Mouse (Mus musculus) layer of hippocampus, postnatal 25 days (tissue): ENCODE data around the gene Col25a1. TPM values are rescaled to one million over a fixed set of nuclear protein-coding genes. Genes with fewer than 3 reads are reported as not detected.

ENCODE experiments used
- DNase-seq, 2 experiments: peaks; one replicate each; pipeline ENCODE4 v3.0.0; 2022; ENCODE audit warnings: mixed read lengths in 2 of 2, low spot score in 1 of 2; ENCODE audit errors: extremely low spot score in 1 of 2
- total RNA-seq, 2 experiments: library from RNA; stranded (reverse); gene quantifications; 2 replicates each; pipeline ENCODE4 v1.2.3; 2021

Col25a1 gene
- total RNA-seq, 2 experiments from 2014 or later: 68.4 to 70.2 TPM

GRCm38 (mm10) chr3:130368352-130368751, 237.1 kb downstream of the Col25a1 start:
- no peak for DNase-seq

- DNase-seq: no peak
These were observed 237.8 kb downstream of the Col25a1 start for GRCm38 (mm10) chr3:130369113-130369512.

- DNase-seq: no peak
These were observed 238.9 kb downstream of the Col25a1 start for GRCm38 (mm10) chr3:130370167-130370566.

GRCm38 (mm10) chr3:130373145-130373544, 241.8 kb downstream of the Col25a1 start:
- DNase-seq: no peak

- DNase-seq: no peak
These were observed 243.5 kb downstream of the Col25a1 start for GRCm38 (mm10) chr3:130374620-130375341.

GRCm38 (mm10) chr3:130377786-130378185, 246.5 kb downstream of the Col25a1 start:
- DNase-seq: no peak

- DNase-seq: no peak
These were observed 247.3 kb downstream of the Col25a1 start for GRCm38 (mm10) chr3:130378626-130379025.

- no peak for DNase-seq
These were observed 249.1 kb downstream of the Col25a1 start for GRCm38 (mm10) chr3:130380299-130380845.

- no peak for DNase-seq
These were observed 250.4 kb downstream of the Col25a1 start for GRCm38 (mm10) chr3:130381691-130382090.

GRCm38 (mm10) chr3:130385856-130386255, 254.6 kb downstream of the Col25a1 start:
- no peak for DNase-seq

GRCm38 (mm10) chr3:130387156-130387555, 255.9 kb downstream of the Col25a1 start:
- DNase-seq: no peak

GRCm38 (mm10) chr3:130389261-130389975, 258.1 kb downstream of the Col25a1 start:
- no peak for DNase-seq

GRCm38 (mm10) chr3:130396636-130397035, 265.3 kb downstream of the Col25a1 start:
- no peak for DNase-seq

GRCm38 (mm10) chr3:130400716-130401559, 269.6 kb downstream of the Col25a1 start:
- DNase-seq: peak in 1 of 2 experiments; percentile 27

- DNase-seq: no peak
These were observed 270.2 kb downstream of the Col25a1 start for GRCm38 (mm10) chr3:130401560-130401852.

GRCm38 (mm10) chr3:130404525-130405409, 273.5 kb downstream of the Col25a1 start:
- DNase-seq: no peak

GRCm38 (mm10) chr3:130407201-130407600, 275.9 kb downstream of the Col25a1 start:
- no peak for DNase-seq

GRCm38 (mm10) chr3:130413239-130413638, 281.9 kb downstream of the Col25a1 start:
- DNase-seq: no peak

GRCm38 (mm10) chr3:130418951-130419350, 287.6 kb downstream of the Col25a1 start:
- no peak for DNase-seq

- no peak for DNase-seq
These were observed 297.5 kb downstream of the Col25a1 start for GRCm38 (mm10) chr3:130428796-130429195.
